Mouse (Mus musculus) testis, postnatal 10 days (tissue): ENCODE data around the gene Lrrc41.
A peak's percentile ranks its signal among the peaks of the same experiment; 100 is the strongest.

Experiments used
- DNase-seq: peaks from one replicate; pipeline ENCODE4 v3.0.0; 2021; ENCODE audit warnings: low spot score

Lrrc41 gene

GRCm38 (mm10) chr4:116074861-116075620, at the start of gene Lrrc41, which contains the start of gene Uqcrh:
Gene Lrrc41, plus strand, starts transcription at chr4:116075269.
Gene Uqcrh, minus strand, starts transcription at chr4:116075071.
- peak; percentile 96 for DNase-seq

- DNase-seq, result no peak
These were observed 42.2 kb upstream of the Lrrc41 start for GRCm38 (mm10) chr4:116032906-116033305.

GRCm38 (mm10) chr4:116033374-116033773, 41.7 kb upstream of the Lrrc41 start:
- DNase-seq, result no peak

- DNase-seq, result no peak
These were observed 34.6 kb upstream of the Lrrc41 start for GRCm38 (mm10) chr4:116040466-116040865.

GRCm38 (mm10) chr4:116042186-116042585, 32.9 kb upstream of the Lrrc41 start:
- no peak for DNase-seq

GRCm38 (mm10) chr4:116046604-116047003, 28.5 kb upstream of the Lrrc41 start:
- no peak for DNase-seq

- DNase-seq, result no peak
These were observed 27.4 kb upstream of the Lrrc41 start for GRCm38 (mm10) chr4:116047681-116048080.

GRCm38 (mm10) chr4:116048130-116048920, 26.7 kb upstream of the Lrrc41 start:
- no peak for DNase-seq

GRCm38 (mm10) chr4:116049211-116049610, 25.9 kb upstream of the Lrrc41 start:
- DNase-seq, result no peak

- DNase-seq, result peak; percentile 62
These were observed 22.4 kb upstream of the Lrrc41 start for GRCm38 (mm10) chr4:116052526-116053293.

GRCm38 (mm10) chr4:116053399-116053961, 21.6 kb upstream of the Lrrc41 start, which contains the start of gene Nsun4:
Gene Nsun4, minus strand, starts transcription at chr4:116053876.
- DNase-seq, result peak; percentile 90

- no peak for DNase-seq
These were observed 17.5 kb upstream of the Lrrc41 start for GRCm38 (mm10) chr4:116057559-116057958.

GRCm38 (mm10) chr4:116059012-116059726, 15.9 kb upstream of the Lrrc41 start:
- no peak for DNase-seq

- DNase-seq, result no peak
These were observed 11.2 kb upstream of the Lrrc41 start for GRCm38 (mm10) chr4:116063855-116064254.

GRCm38 (mm10) chr4:116070116-116070515, 5.0 kb upstream of the Lrrc41 start:
- no peak for DNase-seq

GRCm38 (mm10) chr4:116073146-116073545, 1.9 kb upstream of the Lrrc41 start:
- DNase-seq, result no peak

GRCm38 (mm10) chr4:116074145-116074675, 859 bp upstream of the Lrrc41 start:
- no peak for DNase-seq

GRCm38 (mm10) chr4:116075631-116076368, 731 bp downstream of the Lrrc41 start:
- DNase-seq, result peak; percentile 83

- DNase-seq, result peak; percentile 74
These were observed 1.5 kb downstream of the Lrrc41 start for GRCm38 (mm10) chr4:116076369-116077231.
